Mouse (Mus musculus) embryonic fibroblast, embryonic 13.5 days (primary cell): ENCODE measurements around the gene Nudt4. TPM values are rescaled to one million over a fixed set of nuclear protein-coding genes. Genes with fewer than 3 reads are reported as not detected.

ENCODE experiments used
- H3K27ac ChIP-seq: 2 replicates; pipeline ENCODE4 v1.5.1; 2012; ENCODE audit warnings: low read length, control low read depth, inconsistent platforms; ENCODE audit not compliant: insufficient read depth
- H3K4me1 ChIP-seq: 2 replicates; pipeline ENCODE4 v1.6.1; 2011; ENCODE audit warnings: low read length; ENCODE audit not compliant: control insufficient read depth, insufficient read depth
- H3K4me3 ChIP-seq: 2 replicates; pipeline ENCODE4 v1.5.1; 2011; ENCODE audit warnings: mild to moderate bottlenecking, control low read depth, low read length; ENCODE audit not compliant: insufficient read depth
- CTCF ChIP-seq: IDR thresholded peaks from 2 replicates; pipeline ENCODE4 v1.5.1; 2011; ENCODE audit warnings: mild to moderate bottlenecking, control low read depth, low read length, moderate library complexity, borderline replicate concordance; ENCODE audit not compliant: insufficient read depth
- POLR2A ChIP-seq: IDR thresholded peaks from 2 replicates; pipeline ENCODE4 v1.6.1; 2011; ENCODE audit warnings: low read depth, mild to moderate bottlenecking, control low read depth, low read length, moderate library complexity
- polyA plus RNA-seq: library from polyadenylated mRNA; stranded (reverse); fragments of >200 nt; gene quantifications from 2 replicates; pipeline ENCODE4 v1.2.4, GENCODE M21; 2011; ENCODE audit warnings: low read depth; ENCODE audit not compliant: missing spikeins, insufficient read length

Gene Nudt4
- polyA plus RNA-seq, 1 experiment: 86.5 TPM

DNA sequence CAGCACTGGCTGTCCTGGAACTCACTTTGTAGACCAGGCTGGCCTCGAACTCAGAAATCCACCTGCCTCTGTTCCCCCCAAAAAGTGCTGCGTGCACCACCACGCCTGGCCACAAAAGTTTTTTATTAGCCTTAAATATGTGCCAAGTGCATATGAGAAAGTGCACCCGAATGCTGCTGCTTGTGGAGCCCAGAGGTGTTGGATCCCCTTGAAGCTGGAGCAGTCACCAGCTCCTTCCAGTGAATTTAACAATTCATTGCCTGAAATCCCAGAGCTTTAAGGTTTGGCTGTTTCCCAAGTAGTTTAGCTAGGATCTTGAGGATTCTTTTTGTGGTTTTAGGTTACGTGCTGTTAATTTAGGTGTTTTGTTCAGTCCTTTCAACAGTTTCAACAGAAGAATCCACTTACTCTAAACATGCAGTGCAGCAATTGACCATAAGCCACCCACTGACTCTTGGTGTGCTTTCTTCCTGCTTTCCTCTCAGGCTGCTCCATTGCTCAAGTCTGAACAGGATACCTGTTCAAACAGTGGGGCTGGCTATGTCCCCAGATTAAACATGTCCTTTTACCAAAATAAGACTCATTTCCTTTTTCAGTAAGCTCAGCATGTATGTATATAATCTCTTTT, 37.3 kb downstream of the Nudt4 start:
- TF ChIP-seq POLR2A: no peak
- no peak for TF ChIP-seq CTCF
- no peak overlapping the region for H3K4me3 ChIP-seq
- H3K4me1 ChIP-seq: peaks cover 22% of the 10 kb centered on the region
- no peak overlapping the region for H3K27ac ChIP-seq

DNA sequence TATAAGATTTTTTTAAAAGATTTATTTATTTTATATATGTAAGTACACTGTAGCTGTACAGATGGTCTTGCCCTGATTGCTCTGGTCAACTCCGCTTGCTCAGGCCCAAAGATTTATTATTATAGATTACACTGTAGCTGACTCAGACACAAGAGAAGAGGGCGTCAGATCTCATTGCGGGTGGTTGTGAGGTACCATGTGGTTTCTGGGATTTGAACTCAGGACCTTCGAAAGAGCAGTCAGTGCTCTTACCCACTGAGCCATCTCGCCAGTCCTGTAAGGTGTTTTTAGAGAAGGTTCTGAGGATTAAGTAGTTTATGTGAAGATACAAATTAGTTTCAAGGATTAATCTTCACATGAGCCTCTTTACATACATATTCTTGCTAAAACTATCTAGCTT, 38.1 kb downstream of the Nudt4 start:
- TF ChIP-seq CTCF: no peak
- no peak for TF ChIP-seq POLR2A
- Histone ChIP-seq H3K4me3 (no peak overlapping the region), H3K27ac (no peak overlapping the region)

DNA sequence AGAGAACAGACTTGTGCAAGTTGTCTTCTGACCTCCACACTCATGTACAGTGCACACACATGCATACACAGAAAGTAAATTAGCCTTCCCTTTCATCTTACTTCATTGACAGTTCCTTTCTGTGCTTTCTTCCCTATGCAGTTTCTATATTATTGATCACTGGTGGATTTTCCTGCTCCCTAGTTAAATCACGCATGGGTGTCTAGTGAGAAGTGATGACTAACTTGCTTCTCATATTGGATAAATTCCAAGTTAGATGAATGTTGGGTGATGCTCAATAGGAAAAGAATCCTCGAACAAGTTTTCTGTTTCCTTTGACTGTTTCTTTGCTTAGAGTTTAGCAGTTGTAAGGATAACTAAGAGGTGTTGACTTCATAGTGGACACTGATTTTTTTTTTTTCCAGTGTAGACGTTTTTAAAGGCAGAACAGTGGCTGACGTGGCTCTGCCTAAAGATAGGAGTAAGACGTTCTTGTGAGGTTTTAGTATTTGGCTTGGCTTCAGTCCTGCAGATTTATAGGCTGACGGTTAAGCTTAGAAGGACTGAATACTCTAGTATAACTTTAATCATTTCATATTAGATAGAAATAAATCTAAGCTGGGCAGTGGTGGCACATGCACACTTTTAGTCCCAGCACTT, 38.8 kb downstream of the Nudt4 start:
- Histone ChIP-seq H3K27ac (peak overlapping the region; percentile 78), H3K4me3 (no peak overlapping the region), H3K4me1 (peaks cover 19% of the 10 kb centered on the region)
- no peak for TF ChIP-seq CTCF
- no peak for TF ChIP-seq POLR2A

More for the DNA sequence above, 38.1 kb downstream of the Nudt4 start:
- peaks cover 22% of the 10 kb centered on the region for H3K4me1 ChIP-seq

DNA sequence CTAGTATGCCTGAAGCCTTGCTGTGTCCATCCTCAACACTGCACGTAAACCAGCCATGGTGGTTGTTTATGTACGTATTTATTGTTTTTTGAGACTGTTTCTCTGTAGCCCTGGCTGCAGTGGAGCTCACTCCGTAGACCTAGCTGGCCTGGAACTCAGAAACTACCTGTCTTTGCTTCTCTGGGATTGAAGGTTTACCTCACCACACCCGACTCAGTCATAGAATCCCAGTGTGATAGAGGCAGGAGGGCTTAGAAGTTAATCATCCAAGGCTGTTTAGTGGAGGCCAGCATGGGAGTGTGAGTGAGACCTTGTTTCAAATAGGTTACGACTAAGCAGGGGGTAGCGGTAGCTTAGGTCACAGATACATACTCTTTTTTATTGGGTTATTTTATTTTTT, 46.3 kb downstream of the Nudt4 start:
- TF ChIP-seq POLR2A: no peak
- TF ChIP-seq CTCF: no peak
- peaks cover 5% of the 10 kb centered on the region for H3K4me1 ChIP-seq
- H3K4me3 ChIP-seq: no peak overlapping the region
- no peak overlapping the region for H3K27ac ChIP-seq

DNA sequence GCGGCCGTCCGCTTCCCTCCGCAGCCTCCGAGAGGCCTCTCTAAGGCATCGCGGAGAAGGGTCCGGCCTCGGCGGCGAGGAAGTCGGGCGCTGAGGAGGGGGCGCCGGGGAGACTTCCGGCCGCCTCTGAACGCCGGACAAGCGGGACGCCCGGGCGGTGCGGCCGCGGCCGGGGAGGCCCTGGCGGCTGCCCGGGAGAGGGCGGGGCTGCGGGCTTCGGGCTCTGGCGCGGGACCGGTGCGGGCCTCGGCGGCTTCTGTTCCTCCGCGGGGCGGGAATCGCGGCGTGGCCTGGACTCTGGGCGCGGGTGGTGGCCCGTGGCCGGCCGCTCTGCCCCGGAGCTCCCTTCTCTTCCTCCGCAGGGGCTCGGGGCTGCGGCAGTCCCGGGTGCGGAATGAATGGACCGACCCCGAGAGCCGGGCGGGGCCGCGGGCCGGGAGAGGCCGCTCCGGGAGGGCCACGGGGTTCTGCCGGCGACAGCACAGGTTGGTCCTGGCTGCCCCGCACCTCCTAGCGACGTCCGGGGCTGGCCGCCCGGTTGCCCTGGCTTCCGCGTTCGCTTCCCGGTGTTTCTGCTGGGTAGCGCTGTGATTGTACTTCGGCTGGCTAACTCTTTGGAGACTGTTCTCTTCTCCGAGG, 48.5 kb downstream of the Nudt4 start:
- H3K27ac ChIP-seq: peak overlapping the region; percentile 90
- peak overlapping the region; percentile 96 for H3K4me3 ChIP-seq
- TF ChIP-seq POLR2A (no peak), CTCF (no peak)
- peaks cover 5% of the 10 kb centered on the region; the same call in 1 of the 2 replicates for H3K4me1 ChIP-seq

DNA sequence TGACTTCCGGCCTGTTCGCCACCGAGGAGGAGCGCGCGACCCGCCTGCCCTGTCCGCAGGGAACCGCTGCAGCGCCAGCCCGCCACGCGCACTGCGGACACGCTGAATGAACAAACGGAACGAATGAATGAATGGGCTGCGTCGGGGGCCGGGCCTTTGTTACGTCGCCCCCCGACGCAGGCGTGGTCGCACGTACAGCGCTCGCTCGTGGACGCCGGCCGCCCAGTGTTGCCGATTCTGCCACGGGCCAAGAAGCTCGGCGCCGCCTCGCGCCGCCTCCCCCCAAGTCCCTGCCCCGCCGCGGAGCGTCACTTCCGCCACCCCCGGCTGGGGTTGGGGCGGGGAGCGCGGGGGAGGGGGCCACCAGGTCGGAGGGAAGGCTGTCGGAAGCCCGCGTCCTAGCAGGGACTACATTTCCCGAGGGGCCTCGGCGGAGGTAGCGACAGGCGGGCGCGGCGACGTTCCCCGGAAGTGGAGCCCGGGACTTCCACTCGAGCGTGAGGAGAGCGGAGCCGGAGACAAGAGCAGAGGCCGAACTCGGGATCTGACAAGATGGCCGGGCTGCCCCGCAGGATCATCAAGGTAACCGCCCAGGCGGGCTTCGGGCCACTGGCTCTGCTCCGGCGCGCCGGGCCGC, 49.2 kb downstream of the Nudt4 start, which contains the start of gene Ube2n:
Gene Ube2n (plus strand): TSS at position 490 of the 637 bp plus-strand sequence.
- H3K4me1 ChIP-seq: peaks cover 5% of the 10 kb centered on the region; the same call in 1 of the 2 replicates
- H3K27ac ChIP-seq: peak within 1 kb of the TSS; percentile 90
- H3K4me3 ChIP-seq: peak within 1 kb of the TSS; percentile 96
- TF ChIP-seq POLR2A (peak; percentile 97), CTCF (no peak)

DNA sequence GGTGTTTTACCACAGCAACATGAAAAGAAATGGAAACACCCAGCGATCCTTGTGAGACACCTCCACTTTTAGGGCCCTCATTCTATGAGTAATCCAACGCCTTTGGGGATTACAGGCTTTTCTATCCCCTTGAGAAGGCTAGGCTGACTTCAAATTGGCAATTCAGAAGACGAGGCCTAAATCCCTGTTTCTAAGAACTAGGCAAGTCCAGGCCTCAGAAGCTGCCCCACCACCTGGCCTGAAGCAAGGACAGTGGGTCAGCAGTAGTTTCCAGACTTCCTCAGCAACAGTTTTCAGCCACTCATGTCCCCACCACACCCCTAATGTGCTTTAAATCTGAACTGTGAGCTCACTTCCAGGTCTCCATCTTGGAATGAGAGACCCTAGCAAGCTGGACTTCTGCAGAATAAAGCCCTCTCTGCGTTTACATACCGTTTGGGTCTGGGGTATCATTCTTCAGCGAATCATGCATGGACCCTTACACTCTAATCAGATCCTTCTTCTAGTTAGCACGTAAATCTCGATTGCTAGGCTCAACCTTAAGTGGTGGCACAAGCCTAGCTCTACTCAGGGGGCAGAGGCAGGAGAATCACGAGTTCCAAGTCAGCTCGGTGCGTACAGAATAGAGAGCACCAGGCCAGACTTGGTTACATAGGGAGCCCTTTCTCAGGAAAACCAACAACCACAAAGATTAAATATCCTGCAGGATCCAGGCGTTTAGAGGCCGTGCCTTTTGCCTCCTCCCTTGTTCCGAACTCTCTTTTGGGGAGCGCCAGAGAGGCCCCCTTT, 50.0 kb downstream of the Nudt4 start:
- Histone ChIP-seq H3K27ac (peak overlapping the region; percentile 58), H3K4me1 (0 out of 2 replicates have a peak, but pooled peaks cover 2% of the 10 kb centered on the region), H3K4me3 (peak overlapping the region; percentile 44)
- TF ChIP-seq CTCF: no peak
- 0 out of 2 replicates have a peak, but pooled peaks have one; percentile 17 for TF ChIP-seq POLR2A

DNA sequence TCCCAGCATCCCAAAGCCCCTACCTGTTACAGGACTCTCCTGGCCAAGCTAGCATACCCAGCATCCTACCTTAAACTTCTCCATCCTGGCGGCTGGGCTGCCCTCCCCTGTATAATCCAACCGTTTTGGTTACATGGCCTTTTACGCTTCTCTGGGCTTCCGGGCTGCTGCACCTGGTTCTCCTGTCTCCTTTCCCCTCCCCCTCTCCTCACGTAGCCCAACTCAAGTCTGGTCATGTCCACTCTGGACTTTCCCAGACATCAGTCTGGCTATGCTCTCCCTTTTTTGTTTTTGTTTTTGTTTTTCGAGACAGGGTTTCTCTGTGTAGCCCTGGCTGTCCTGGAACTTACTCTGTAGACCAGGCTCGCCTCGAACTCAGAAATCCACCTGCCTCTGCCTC, 51.3 kb downstream of the Nudt4 start:
- TF ChIP-seq CTCF (no peak), POLR2A (no peak)
- no peak overlapping the region for H3K4me3 ChIP-seq
- H3K4me1 ChIP-seq: 0 out of 2 replicates have a peak, but pooled peaks cover 5% of the 10 kb centered on the region
- H3K27ac ChIP-seq: no peak overlapping the region

DNA sequence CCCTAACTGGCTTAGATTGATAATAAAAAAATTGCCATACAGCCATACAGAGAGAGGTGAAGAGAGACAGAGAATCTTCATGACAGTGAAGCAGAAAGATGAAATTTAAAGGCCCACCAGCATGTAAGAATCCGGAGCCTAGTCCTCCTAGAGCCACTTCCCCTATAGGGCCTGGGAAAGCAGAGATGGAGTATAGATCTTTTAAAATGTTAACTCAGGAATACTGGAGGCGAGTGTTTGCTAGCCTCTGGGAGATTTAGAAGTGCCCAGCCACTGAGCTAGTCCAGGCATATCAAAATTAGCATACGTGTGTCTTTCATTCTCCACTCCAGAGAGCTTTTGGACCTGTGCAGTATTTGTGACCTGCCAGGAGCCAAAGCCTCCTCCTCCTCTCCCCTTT, 54.7 kb downstream of the Nudt4 start:
- Histone ChIP-seq H3K27ac (no peak overlapping the region), H3K4me1 (0 out of 2 replicates have a peak, but pooled peaks cover 5% of the 10 kb centered on the region), H3K4me3 (no peak overlapping the region)
- TF ChIP-seq CTCF (no peak), POLR2A (no peak)

DNA sequence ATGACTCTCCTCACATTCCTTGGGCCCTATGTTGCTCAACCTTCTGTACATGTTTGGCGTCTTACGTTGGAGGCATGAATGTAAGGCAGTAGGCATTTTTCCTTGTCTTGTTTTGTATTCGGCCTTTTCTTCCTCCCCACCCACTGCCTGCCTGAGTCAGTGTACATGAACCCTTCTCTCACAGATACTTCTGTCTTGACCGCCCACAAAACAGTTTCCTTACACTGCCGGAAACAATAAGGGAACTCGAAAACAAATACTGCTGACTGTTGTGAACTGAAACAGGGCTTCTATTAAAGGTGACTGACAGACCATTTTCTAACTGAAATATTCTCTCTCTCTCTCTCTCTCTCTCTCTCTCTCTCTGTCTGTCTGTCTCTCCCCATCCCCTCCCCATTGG, 55.2 kb downstream of the Nudt4 start:
- Histone ChIP-seq H3K4me3 (no peak overlapping the region), H3K27ac (no peak overlapping the region), H3K4me1 (0 out of 2 replicates have a peak, but pooled peaks cover 3% of the 10 kb centered on the region)
- TF ChIP-seq POLR2A (no peak), CTCF (no peak)
